Mouse (Mus musculus) midbrain, embryonic 12.5 days (tissue): ENCODE data around the gene Ctu2. TPM values are rescaled to one million over a fixed set of nuclear protein-coding genes. Genes with fewer than 3 reads are reported as not detected.

Source experiments
- ATAC-seq: fragments of 200-750 bp; cut with Nextera tagmentation; 2 replicates; pipeline ENCODE4 v1.8.0; 2017; ENCODE audit warnings: low read depth, moderate TSS enrichment, moderate library complexity; ENCODE audit not compliant: low FRiP score
- H3K27ac ChIP-seq: fragments of 300-500 bp; sonication (generic); replicated peaks from 2 replicates; pipeline ENCODE4 v1.5.1; 2016; ENCODE audit warnings: mild to moderate bottlenecking
- H3K27me3 ChIP-seq: fragments of 300-500 bp; sonication (generic); 2 replicates; pipeline ENCODE4 v1.6.1; 2016; ENCODE audit warnings: mild to moderate bottlenecking
- H3K36me3 ChIP-seq: fragments of 300-500 bp; sonication (generic); 2 replicates; pipeline ENCODE4 v1.6.1; 2016
- H3K4me1 ChIP-seq: fragments of 300-500 bp; sonication (generic); 2 replicates; pipeline ENCODE4 v1.6.1; 2016
- H3K4me2 ChIP-seq: fragments of 300-500 bp; sonication (generic); replicated peaks from 2 replicates; pipeline ENCODE4 v1.6.1; 2016; ENCODE audit warnings: mild to moderate bottlenecking, moderate library complexity
- H3K4me3 ChIP-seq: fragments of 300-500 bp; sonication (generic); 2 replicates; pipeline ENCODE4 v1.5.1; 2016; ENCODE audit warnings: mild to moderate bottlenecking
- H3K9ac ChIP-seq: fragments of 300-500 bp; sonication (generic); replicated peaks from 2 replicates; pipeline ENCODE4 v1.6.1; 2016; ENCODE audit warnings: mild to moderate bottlenecking, moderate library complexity
- H3K9me3 ChIP-seq: fragments of 300-500 bp; sonication (generic); 2 replicates; pipeline ENCODE4 v1.6.1; 2016; ENCODE audit warnings: mild to moderate bottlenecking
- WGBS: fragments of 180-500 bp; shearing (Covaris S2); methylation state at CpG from one replicate; pipeline ENCODE4 v1.1.7; 2016; 5-methylcytosine and 5-hydroxymethylcytosine counted together
- polyA plus RNA-seq: library from polyadenylated mRNA; unstranded; fragments of >200 nt; fragmentation: Nextera tagmentation; extraction: Ambion mirVana; gene quantifications from 2 replicates; pipeline ENCODE4 v1.2.1, GENCODE M21; 2016

Gene Ctu2
- polyA plus RNA-seq: 65.1 and 66.8 TPM in 2 replicates

DNA sequence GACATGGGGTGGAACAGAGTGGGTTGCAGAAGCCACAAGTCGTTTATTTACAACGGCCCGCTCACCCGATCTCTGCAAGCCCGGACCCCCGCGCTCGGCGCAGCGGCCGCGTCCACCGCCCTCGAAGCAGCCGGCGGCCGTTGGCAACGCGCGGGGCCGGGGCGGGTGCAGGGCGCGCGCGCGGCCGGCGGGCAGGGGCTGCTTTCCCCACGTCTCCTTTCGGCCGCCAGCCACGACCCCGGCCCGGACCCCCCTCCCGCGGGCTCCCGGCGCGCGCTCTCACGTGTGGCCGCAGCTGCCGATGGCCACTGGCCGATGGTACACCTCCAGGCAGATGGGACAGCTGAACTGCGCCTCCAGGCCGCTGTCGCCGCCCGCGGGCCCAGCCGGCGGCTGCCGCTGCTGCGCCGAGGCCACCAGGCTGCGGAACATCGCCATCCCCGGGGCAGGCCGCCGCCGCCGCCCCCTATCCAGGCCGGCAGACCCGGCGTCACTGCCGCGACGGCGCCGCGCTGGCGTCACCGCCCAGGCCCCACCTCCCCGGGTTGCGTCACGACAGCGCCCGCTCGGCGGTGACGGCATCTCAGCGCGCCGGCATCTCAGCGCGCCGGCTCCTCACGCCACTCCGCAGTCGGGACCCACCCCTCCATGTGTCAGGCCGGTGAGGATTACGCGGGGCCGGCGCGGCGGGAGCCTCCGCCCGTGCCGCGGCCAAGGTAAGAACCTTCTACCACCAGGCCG lies at the start of gene Ctu2, which contains the start of gene Rnf166:
Gene Ctu2, plus strand, starts transcription at position 564 of the 741 bp plus-strand sequence.
Gene Rnf166, minus strand, starts transcription at position 485 of the 741 bp plus-strand sequence.
- peak within 1 kb of the TSS; percentile 99 for H3K4me3 ChIP-seq
- H3K4me1 ChIP-seq: peaks cover 21% of the 10 kb centered on the region
- H3K4me2 ChIP-seq: peak within 1 kb of the TSS; percentile 94
- H3K27ac ChIP-seq: peak within 1 kb of the TSS; percentile 75
- no peaks in the 10 kb centered on the region for H3K9me3 ChIP-seq
- ATAC-seq: peak; percentile 95
- no peaks in the 10 kb centered on the region for H3K27me3 ChIP-seq
- peaks cover 49% of the 10 kb centered on the region for H3K36me3 ChIP-seq
- WGBS: under 1% methylated on average over 102 of the region's 103 CpGs
- H3K9ac ChIP-seq: peak within 1 kb of the TSS; percentile 96

DNA sequence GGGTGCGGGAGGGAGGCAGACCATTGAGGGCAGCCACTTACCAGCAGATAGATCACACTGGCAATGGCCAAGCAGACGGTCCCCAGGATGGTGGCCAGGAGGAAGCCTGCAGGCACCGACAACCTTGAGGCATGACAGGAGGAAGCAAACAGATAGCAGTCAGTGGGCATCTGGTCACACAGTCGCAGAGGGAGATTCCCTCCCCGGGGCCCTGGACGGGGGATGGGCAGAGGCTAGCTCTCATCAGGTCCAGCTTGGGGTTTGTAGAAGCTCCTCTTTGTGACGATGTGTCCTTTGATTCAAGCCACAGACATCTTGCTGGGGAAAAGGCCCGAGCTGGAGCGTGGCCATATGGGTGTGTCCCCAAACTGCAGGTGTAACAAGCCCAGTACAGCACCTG lies 49.8 kb upstream of the Ctu2 start:
- Histone ChIP-seq H3K27me3 (no peaks in the 10 kb centered on the region), H3K9ac (no peak overlapping the region), H3K27ac (no peak overlapping the region), H3K4me3 (no peak overlapping the region), H3K36me3 (no peaks in the 10 kb centered on the region), H3K4me2 (no peak overlapping the region), H3K9me3 (no peaks in the 10 kb centered on the region), H3K4me1 (no peaks in the 10 kb centered on the region)
- ATAC-seq: no peak
- WGBS: 80% methylated on average over 9 of the region's 9 CpGs

- Histone ChIP-seq H3K4me2 (no peak overlapping the region), H3K4me3 (no peak overlapping the region), H3K9ac (no peak overlapping the region), H3K27ac (no peak overlapping the region), H3K9me3 (no peaks in the 10 kb centered on the region), H3K36me3 (no peaks in the 10 kb centered on the region), H3K27me3 (peaks cover 4% of the 10 kb centered on the region; the same call in 1 of the 2 replicates), H3K4me1 (peaks cover 10% of the 10 kb centered on the region)
- ATAC-seq: no peak
- 94% methylated on average over 7 of the region's 7 CpGs for WGBS
Observed at GRCm38 (mm10) chr8:122427607-122428006, 48.3 kb upstream of the Ctu2 start.

- 92% methylated on average over 9 of the region's 9 CpGs for WGBS
- Histone ChIP-seq H3K9me3 (no peaks in the 10 kb centered on the region), H3K4me3 (no peak overlapping the region), H3K4me1 (peaks cover 16% of the 10 kb centered on the region), H3K27ac (no peak overlapping the region), H3K9ac (no peak overlapping the region), H3K4me2 (no peak overlapping the region), H3K27me3 (peaks cover 9% of the 10 kb centered on the region; the same call in 1 of the 2 replicates), H3K36me3 (no peaks in the 10 kb centered on the region)
- no peak for ATAC-seq
Observed at GRCm38 (mm10) chr8:122428163-122428562, 47.8 kb upstream of the Ctu2 start.

DNA sequence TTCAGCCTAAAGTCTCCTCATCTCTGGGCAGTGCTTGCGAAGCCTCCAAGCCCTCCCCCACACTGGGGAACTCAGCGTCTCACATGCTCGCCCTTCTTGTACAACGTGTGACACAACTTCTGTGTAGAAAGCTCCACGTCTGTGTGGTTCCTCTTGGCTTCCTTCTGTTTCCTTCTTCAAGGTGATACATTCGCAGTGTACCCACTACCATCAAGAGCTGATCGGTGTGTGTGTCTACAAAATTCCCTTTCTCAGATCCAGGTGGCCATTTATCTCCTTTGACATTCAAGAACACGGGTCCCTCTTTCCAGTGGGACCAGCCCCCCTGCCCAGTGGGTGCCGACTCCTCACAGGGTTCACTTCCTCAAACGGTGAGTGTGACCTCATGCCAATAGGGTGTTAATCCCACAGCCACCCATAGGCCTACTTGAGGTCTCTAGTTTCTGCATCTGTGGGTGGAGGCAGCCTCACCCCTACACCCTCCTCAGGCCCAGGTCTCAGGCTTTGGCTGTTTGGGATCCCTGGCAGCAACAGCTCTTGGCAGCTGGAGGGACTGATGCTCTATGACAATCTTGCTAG lies 45.8 kb upstream of the Ctu2 start:
- peaks cover 16% of the 10 kb centered on the region for H3K4me1 ChIP-seq
- H3K4me3 ChIP-seq: no peak overlapping the region
- 83% methylated on average over 10 of the region's 10 CpGs for WGBS
- H3K27me3 ChIP-seq: peaks cover 9% of the 10 kb centered on the region
- no peak overlapping the region for H3K27ac ChIP-seq
- H3K9ac ChIP-seq: no peak overlapping the region
- H3K9me3 ChIP-seq: no peaks in the 10 kb centered on the region
- peaks cover 15% of the 10 kb centered on the region for H3K36me3 ChIP-seq
- ATAC-seq: no peak
- no peak overlapping the region for H3K4me2 ChIP-seq

- Histone ChIP-seq H3K27me3 (peaks cover 9% of the 10 kb centered on the region), H3K9me3 (no peaks in the 10 kb centered on the region), H3K27ac (no peak overlapping the region), H3K36me3 (peaks cover 20% of the 10 kb centered on the region), H3K4me1 (peaks cover 16% of the 10 kb centered on the region), H3K4me2 (no peak overlapping the region), H3K9ac (no peak overlapping the region), H3K4me3 (no peak overlapping the region)
- no peak for ATAC-seq
- 86% methylated on average over 3 of the region's 3 CpGs for WGBS
Observed at GRCm38 (mm10) chr8:122430646-122431045, 45.3 kb upstream of the Ctu2 start.

- ATAC-seq: no peak
- Histone ChIP-seq H3K4me2 (peak overlapping the region; percentile 65), H3K9me3 (no peaks in the 10 kb centered on the region), H3K9ac (peak overlapping the region; percentile 60), H3K4me1 (peaks cover 16% of the 10 kb centered on the region), H3K27me3 (peaks cover 9% of the 10 kb centered on the region), H3K27ac (no peak overlapping the region), H3K36me3 (peaks cover 32% of the 10 kb centered on the region), H3K4me3 (peak overlapping the region; percentile 41)
- WGBS: 38% methylated on average over 18 of the region's 18 CpGs
Observed at GRCm38 (mm10) chr8:122431694-122432442, 44.1 kb upstream of the Ctu2 start.

DNA sequence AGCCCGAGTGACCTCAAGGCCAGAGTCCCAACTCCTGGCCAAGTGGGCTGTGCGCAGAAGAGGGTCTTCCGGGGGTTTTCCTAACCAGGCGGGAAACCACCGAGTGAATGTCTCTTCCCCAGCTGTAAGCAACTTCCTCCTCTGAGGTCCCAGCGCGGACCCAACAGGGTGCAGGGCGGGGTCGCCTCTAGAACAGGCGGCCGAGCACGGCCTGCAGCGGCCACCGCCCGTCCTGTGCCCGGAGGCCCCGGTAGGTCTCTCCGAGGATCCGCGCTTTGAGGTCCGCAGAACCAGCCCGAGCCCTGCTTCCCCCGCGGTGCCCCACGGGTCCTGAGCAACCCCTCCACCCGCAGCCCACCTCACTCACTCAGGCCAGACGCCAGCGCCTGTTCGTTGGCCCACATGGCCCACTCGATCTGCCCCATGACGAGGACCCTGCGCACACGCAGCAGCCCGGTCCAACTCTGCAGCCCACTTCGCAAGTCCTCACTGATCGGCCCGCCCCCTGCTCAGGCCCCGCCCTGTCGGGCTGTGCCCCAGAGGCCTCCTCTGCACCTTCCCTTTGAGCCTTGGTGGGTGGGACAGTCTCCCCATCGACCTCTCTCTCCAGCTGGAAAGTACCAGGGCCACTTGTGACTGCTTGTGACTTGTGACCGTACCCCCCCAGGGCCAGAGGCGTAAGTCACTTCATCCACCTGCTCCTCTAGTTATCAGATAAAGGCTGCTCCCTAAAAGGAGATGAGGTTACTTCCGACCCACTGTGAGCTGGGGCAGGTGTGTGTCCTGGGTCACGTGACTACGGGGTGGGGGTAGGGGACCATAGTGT lies 43.3 kb upstream of the Ctu2 start, which contains the start of gene Cyba:
Gene Cyba, minus strand, starts transcription at position 488 of the 826 bp plus-strand sequence.
- peak; percentile 81 for ATAC-seq
- Histone ChIP-seq H3K9me3 (no peaks in the 10 kb centered on the region), H3K9ac (peak within 1 kb of the TSS; percentile 60), H3K4me1 (peaks cover 16% of the 10 kb centered on the region), H3K4me3 (peak within 1 kb of the TSS; percentile 41), H3K27me3 (peaks cover 9% of the 10 kb centered on the region), H3K36me3 (peaks cover 40% of the 10 kb centered on the region), H3K4me2 (peak within 1 kb of the TSS; percentile 65), H3K27ac (no peak within 1 kb of the TSS)
- 6% methylated on average over 45 of the region's 45 CpGs for WGBS

GRCm38 (mm10) chr8:122433269-122433905 lies 42.6 kb upstream of the Ctu2 start:
- Histone ChIP-seq H3K9me3 (no peaks in the 10 kb centered on the region), H3K36me3 (peaks cover 47% of the 10 kb centered on the region), H3K9ac (no peak overlapping the region), H3K4me3 (no peak overlapping the region; the same call in 1 of the 2 replicates), H3K27me3 (peaks cover 9% of the 10 kb centered on the region), H3K27ac (no peak overlapping the region), H3K4me1 (peaks cover 16% of the 10 kb centered on the region), H3K4me2 (peak overlapping the region; percentile 65; the same call in 1 of the 2 replicates)
- ATAC-seq: peak; percentile 45
- WGBS: 68% methylated on average over 11 of the region's 11 CpGs

- no peak for ATAC-seq
- no peak overlapping the region for H3K27ac ChIP-seq
- no peaks in the 10 kb centered on the region for H3K9me3 ChIP-seq
- no peak overlapping the region for H3K9ac ChIP-seq
- H3K36me3 ChIP-seq: peaks cover 63% of the 10 kb centered on the region
- H3K4me1 ChIP-seq: peaks cover 16% of the 10 kb centered on the region
- no peak overlapping the region for H3K4me2 ChIP-seq
- 94% methylated on average over 6 of the region's 6 CpGs for WGBS
- peaks cover 9% of the 10 kb centered on the region for H3K27me3 ChIP-seq
- no peak overlapping the region for H3K4me3 ChIP-seq
Observed at GRCm38 (mm10) chr8:122435375-122435774, 40.6 kb upstream of the Ctu2 start.

- H3K4me1 ChIP-seq: peaks cover 16% of the 10 kb centered on the region
Observed at GRCm38 (mm10) chr8:122436146-122436545, 39.8 kb upstream of the Ctu2 start.

More at GRCm38 (mm10) chr8:122436146-122436545, 39.8 kb upstream of the Ctu2 start:
- H3K9me3 ChIP-seq: no peaks in the 10 kb centered on the region
- no peak for ATAC-seq
- H3K27ac ChIP-seq: no peak overlapping the region
- 98% methylated on average over 9 of the region's 9 CpGs for WGBS
- no peak overlapping the region for H3K4me2 ChIP-seq
- H3K27me3 ChIP-seq: peaks cover 9% of the 10 kb centered on the region
- peaks cover 63% of the 10 kb centered on the region for H3K36me3 ChIP-seq
- H3K9ac ChIP-seq: no peak overlapping the region
- no peak overlapping the region for H3K4me3 ChIP-seq
